Mouse (Mus musculus): ENCODE measurements at regions not wholly inside any gene's neighbourhood (a gene's known extent, or its start where the extent isn't known, plus 50 kb on each side); places are given as distances from the start of the nearest gene placed in this dataset.

DNA sequence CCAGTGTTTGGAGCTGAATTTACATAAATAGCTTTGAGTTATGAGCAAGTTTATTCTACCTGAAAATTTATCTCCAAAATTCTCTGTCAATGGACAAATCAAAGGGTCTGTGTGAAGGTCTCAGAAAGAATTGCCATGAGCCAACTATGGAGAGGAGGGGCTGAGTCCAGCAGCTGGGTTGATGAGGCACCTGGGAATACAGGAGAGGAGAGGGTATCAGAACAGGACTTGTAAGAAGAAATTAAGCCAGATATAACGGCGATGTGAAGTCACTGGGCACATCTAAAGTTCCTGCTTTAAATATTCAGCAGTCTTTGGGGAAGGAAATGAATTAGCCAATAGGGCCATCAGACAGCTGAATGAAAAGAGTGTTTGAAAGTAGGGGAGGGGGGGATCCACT, 394.4 kb upstream of the Plxna2 start:
- TF ChIP-seq CTCF (IDR thresholded peaks at IDR 0.05; ENCODE audit: control insufficient read depth, insufficient read depth, low read length) (no peak), POLR2A (IDR thresholded peaks at IDR 0.05; ENCODE audit: borderline replicate concordance, control insufficient read depth, low read depth, low read length) (no peak)
